Mouse (Mus musculus) urinary bladder, postnatal 4 days (tissue): ENCODE data around the gene Col4a3.

Experiments
- DNase-seq, 2 experiments: peaks; one replicate each; pipeline ENCODE4 v3.0.0; 2021 to 2022; ENCODE audit warnings: low spot score in 2 of 2

Col4a3 gene

GRCm38 (mm10) chr1:82605856-82606255 is 19.1 kb downstream of the Col4a3 start:
- no peak for DNase-seq

GRCm38 (mm10) chr1:82608646-82609262 is 22.0 kb downstream of the Col4a3 start:
- no peak for DNase-seq

GRCm38 (mm10) chr1:82612061-82612660 is 25.4 kb downstream of the Col4a3 start:
- DNase-seq, result no peak

- no peak for DNase-seq
These were observed 31.3 kb downstream of the Col4a3 start for GRCm38 (mm10) chr1:82618001-82618400.

GRCm38 (mm10) chr1:82618592-82618991 is 31.9 kb downstream of the Col4a3 start:
- DNase-seq, result no peak

- no peak for DNase-seq
These were observed 33.3 kb downstream of the Col4a3 start for GRCm38 (mm10) chr1:82619981-82620380.

GRCm38 (mm10) chr1:82624934-82625333 is 38.2 kb downstream of the Col4a3 start:
- DNase-seq, result no peak

GRCm38 (mm10) chr1:82625474-82625873 is 38.8 kb downstream of the Col4a3 start:
- no peak for DNase-seq

- no peak for DNase-seq
These were observed 40.9 kb downstream of the Col4a3 start for GRCm38 (mm10) chr1:82627652-82628051.

- no peak for DNase-seq
These were observed 42.8 kb downstream of the Col4a3 start for GRCm38 (mm10) chr1:82629495-82629894.

GRCm38 (mm10) chr1:82631169-82631792 is 44.6 kb downstream of the Col4a3 start:
- no peak for DNase-seq

- DNase-seq, result peak in 1 of 2 experiments; percentile 39
These were observed 48.0 kb downstream of the Col4a3 start for GRCm38 (mm10) chr1:82634545-82635253.

GRCm38 (mm10) chr1:82635254-82635620 is 48.5 kb downstream of the Col4a3 start:
- DNase-seq, result no peak

- DNase-seq, result no peak
These were observed 49.6 kb downstream of the Col4a3 start for GRCm38 (mm10) chr1:82636321-82636720.

GRCm38 (mm10) chr1:82637414-82637813 is 50.7 kb downstream of the Col4a3 start:
- DNase-seq, result no peak

- no peak for DNase-seq
These were observed 51.7 kb downstream of the Col4a3 start for GRCm38 (mm10) chr1:82638428-82638827.

GRCm38 (mm10) chr1:82641316-82641987 is 54.7 kb downstream of the Col4a3 start:
- DNase-seq, result peak; percentile 64 to 85

GRCm38 (mm10) chr1:82647989-82648388 is 61.3 kb downstream of the Col4a3 start:
- no peak for DNase-seq

GRCm38 (mm10) chr1:82650868-82651267 is 64.1 kb downstream of the Col4a3 start:
- no peak for DNase-seq

- no peak for DNase-seq
These were observed 67.3 kb downstream of the Col4a3 start for GRCm38 (mm10) chr1:82654046-82654445.

- DNase-seq, result no peak
These were observed 69.7 kb downstream of the Col4a3 start for GRCm38 (mm10) chr1:82656452-82656851.

- DNase-seq, result no peak
These were observed 75.5 kb downstream of the Col4a3 start for GRCm38 (mm10) chr1:82662269-82662668.
